Mouse (Mus musculus) liver (tissue): ENCODE data around the gene Lnpep.
A peak's percentile ranks its signal among the peaks of the same experiment; 100 is the strongest.
"Not testable (repeated sequence)": the region's sequence is repeated elsewhere in the genome, so short reads cannot be mapped to it uniquely, and the experiment has no call there.

Source experiments
- DNase-seq: peaks from one replicate; pipeline ENCODE4 v3.0.0-alpha.2; 2020; ENCODE audit warnings: mixed read lengths

Gene Lnpep

DNA sequence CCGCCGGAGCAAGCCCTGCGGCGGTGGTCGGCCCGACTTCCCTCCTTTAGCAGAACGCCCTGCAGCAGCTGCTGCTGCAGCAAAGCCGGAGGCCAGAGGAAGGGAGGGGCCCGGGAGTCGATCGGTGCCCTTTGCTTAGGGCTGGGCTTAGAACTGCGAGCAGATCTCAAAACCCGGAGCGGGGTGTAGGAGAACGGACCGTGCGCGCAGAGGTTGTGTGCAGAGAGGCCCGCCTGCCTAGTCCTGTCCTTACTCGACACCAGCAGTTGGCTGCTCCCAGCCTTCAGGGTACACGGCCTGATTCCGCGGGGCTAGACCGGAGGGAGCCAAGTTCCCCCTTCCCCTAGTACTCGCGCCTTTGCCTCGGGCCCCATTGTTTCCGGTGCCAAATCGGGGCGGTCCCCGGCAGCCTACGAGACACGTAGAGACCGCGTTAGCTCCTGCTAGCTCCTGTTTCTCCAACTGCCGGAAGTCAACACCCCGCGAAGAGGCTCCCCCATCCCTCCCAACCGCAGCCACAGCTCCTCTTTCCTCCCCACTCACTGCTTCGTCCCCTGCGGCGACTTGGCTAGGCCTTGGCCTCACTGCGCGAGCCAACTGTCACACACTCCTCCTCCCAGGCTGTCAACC, at the start of gene Lnpep:
TSS of gene Lnpep (minus strand) at position 94 of the 630 bp plus-strand sequence.
- peak; percentile 93 for DNase-seq

DNA sequence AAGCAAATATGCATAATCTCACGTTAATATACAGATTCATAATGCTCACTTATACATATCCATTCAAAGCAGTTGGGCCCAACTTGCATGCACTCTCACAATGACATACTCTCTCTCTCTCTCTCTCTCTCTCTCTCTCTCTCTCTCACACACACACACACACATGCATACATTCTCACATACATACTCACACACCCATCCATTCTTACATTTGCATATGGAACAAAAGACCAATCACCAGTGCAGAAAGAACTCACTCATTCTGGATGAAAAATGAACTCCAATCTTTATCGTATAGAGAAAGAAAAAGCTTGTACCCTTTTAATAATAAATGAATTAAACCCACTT, 31.0 kb upstream of the Lnpep start:
- DNase-seq: no peak

DNA sequence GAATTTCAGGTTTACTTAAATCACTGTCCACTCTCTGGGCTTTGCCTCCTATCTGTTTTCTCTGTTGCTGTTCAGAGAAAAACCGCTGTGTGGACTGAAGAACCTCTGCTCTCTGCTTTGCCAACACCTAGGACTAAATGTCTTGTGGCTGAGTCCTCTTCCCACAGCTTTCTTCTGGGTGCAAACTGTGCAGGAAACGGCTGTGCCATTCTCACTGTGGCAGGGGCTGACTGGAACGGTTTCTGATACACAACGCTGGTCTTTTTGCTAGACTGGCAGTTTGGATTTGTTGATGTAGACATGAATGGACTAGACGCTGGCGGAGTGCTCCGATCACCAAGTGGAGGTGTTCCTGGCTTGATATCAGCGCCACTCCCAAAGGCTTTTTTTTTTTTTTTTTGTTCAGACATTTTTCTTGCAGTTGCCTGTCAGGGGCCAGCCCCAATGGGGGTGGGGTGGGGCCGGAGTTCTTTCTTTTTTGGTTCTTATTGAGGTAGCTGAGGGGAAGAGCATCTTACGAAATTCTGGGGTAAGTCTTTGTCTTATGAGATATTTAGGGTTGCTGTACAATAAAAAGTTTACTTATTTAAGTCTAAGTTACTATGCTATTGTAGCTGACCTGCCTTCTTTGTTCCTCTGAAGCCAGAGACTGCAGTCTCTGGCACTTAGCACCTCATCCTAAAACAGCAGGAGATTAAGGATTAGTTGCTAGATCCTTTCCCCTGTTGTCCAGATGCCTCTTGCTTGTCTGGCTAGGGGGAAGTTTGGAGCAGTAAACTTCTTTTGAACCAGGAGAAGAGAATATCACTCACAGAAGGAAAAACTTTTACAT, 30.4 kb upstream of the Lnpep start:
- DNase-seq: no peak

DNA sequence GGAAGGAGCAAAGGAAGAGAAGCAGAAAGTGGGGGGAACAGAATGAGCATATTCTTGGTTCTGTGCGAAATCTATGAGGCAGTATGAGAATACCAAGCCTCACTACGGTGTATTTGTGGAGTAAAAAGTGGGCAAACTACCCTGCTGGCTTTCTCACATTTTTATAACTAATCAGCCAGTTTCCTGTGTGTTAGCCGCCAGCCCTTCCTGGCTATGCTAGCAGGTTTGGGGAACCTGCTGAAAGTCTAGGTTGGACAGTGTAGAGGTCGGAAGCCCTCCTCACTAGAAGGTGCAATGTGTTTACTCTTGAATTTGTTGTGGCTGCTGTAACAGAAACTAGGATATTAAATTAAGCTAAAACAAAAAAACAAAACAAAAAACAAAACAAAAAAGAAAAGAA, 27.7 kb upstream of the Lnpep start:
- no peak for DNase-seq

DNA sequence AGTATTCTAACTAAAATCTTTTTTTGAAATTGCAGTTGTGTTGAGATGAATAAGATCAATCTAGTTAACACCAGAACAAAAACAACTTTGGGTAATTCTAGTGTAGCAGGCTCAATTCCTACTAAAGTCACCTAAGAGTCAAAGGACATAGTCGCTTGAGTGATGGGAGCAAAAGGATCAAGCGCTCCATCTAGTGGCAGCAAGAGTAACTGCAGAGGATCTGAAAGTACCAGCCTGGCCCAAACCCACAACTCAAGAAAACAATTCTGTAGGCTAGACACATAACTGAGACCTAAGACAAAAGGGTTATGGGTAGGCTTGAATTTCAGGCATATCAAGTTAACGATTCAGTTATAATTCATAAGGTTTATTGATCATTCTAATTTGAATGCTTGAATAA, 20.9 kb upstream of the Lnpep start:
- DNase-seq: peak; percentile 45

DNA sequence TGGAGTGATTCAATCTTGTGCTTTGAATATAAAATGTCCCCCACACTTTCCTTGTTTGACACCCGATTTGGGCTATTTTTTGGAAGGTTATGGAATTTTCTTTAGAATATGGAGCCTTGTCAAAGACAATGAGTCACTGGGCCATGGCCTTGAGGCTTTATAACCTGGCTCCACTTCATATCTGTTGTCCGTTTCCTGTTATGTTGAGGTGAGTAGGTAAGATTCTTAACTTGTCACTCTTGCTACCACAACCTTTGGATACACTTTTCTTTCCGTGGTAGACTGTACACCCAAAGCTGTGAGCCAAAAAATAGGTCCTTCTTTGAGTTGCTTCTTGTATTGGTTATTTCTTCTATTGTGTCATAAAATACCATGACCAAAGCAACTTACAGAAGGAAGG, 12.5 kb upstream of the Lnpep start:
- no peak for DNase-seq

DNA sequence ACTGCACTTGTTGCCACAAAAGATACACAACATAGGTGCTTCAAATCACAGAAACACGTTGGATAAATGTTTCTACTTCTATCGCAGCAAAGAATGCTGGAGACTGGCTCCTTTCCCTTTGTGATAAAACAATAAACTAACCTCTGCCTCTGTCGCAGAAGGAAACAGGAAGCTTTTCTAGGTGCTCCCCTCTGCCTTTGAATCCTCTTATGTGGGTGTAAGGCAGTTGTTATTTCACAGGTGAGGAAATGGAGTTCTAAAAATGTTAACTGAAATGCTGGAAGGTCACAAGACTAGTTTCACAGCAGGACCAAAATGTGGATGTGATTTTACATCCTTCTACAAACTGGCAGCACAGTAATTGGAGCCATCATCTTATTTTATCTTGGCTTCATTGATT, 11.3 kb upstream of the Lnpep start:
- no peak for DNase-seq

DNA sequence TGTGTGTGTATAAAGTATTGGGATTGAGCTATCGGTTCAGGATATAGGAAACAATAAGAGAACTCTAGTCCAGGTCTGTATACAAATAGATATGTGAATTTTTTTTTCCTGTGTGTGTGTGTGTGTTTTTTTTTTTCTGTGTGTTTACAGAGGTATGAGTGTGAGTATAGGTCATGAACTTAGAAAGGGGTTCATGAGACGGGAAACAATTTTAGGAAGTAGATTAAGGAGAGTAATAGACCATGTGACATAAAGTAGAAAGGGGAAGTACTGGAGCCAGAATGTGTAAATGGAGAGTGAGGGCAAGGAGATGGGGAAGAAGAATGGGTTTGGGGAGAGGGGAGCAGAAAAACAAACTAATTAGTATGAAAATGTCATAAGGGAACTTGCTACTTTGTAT, 9.2 kb upstream of the Lnpep start:
- DNase-seq: no peak

DNA sequence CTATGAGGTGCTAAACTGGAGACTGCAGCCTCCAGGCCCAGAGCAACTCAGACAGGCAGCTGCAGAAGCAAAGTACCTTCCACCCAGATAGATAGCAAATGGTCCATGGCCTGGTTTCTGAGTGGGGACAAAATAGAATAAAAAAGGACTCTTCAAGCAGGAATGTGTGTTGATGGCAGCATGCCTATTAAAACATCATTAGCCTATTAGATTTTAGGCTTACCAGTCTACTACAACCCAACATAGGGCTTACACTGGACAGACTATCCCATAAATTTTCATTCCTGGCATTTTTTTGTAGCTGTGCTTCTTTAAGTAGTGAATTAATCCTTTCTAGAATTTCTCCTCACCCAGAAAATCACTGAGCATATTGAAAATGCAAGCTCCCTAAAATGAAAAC, 7.1 kb upstream of the Lnpep start:
- DNase-seq: no peak

DNA sequence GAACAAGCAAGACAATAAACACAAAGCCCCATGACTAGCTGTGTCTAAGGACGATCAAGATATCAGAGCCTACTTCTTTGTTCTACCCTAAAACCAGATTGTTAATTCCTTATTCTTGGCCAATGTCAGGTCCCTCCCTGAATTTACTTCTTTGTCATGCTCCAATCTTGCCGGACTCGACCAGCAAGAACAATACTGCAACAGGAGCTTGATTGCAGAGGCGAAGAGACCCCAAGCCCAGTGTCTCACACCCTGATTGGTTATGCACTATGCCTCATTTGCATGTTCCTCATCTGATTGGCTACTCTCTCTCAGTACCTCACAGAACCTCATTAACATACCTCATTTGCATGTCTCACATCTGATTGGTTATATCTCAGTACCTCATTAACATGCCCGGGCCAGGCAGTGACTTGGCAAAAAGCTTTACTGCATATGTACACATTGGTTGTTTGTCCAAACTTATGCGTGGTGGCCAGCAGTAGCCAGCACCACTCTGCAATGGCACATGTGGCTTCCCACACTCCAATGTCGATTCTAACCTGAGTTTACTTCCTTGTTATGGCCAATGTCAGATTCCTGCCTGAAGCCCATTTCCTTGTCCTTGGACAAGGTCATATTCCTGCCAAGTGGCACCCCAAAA, 3.5 kb upstream of the Lnpep start:
- DNase-seq: not testable (repeated sequence)

DNA sequence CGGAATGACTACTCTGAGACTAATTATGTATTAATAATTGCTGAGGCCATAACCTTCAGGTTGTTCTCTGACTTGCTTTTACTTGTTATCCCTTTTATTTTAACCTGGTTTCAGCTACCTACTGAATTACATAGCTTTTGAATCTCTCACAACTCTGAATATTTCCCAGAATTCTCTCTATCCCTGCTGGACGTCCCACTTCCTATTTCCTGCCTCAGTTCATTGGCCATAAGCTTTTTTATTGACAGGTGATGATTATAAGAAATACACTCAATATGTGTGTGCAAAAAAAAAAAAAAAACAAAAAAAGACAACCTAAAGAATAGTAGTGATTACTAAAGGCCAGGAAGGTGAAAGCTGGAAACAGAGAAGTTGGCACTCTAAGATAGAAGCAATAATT, 2.7 kb upstream of the Lnpep start:
- DNase-seq: no peak

DNA sequence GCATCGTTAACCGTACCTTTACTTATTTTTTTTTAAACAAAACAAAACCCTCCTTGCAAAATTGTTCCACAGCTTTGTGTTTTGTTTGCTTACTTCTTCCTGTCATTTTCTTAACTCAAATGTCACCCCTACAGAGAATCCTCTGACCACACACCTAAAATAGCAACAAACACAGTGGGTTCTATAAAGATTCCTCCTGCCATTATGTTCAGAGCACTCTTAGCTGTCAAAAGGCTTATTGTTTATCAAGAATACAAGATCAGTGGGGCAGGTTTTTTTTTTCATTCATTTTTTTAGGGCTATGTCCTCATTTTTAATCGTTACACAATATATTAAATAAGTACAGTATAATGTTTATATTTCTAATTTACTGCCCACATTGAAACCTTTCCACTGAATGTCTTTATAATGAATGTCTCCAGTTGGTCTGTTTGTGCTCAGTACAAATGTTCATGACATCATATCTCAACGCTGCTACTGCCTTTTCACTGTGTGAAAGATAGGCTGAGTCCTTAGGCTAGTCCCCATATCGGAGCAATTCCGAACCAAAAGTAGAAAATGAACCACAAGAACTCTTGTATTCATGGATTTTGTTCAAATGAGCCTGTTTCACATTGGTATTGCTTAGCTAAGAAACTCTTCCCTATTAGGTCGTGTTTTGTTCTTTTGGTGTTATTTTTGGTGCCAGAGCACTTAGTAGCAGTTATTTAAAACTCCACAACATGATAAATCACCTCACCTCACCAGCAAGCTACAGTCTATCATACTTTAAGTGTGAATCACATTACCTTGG, 1.2 kb upstream of the Lnpep start:
- no peak for DNase-seq

DNA sequence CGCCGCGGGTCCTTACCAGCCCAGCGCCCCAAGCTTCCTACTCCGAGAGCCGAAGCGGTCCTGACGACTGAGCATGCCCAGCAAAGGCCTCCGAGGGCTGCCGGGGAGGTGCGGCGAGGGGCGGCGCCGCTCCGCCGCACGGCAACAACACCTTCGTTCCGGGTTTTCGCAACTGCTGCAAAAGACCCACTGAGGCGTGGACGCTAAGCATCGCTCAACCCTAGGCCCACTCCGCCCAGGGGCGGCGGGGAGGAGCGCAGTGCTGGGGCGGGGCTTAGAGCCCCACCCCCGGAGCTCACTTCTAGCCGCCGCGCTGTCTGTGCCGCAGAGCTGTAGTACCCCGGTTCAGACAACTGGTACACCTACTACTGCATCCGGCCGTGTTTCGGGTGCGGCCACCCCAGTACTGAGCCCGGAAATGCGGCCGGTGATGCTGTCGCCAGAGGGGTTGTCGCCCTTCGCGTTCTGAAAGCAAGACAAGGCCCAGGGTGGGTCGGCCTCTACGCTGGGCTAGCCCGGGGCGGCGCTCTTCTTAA, 361 bp downstream of the Lnpep start:
- DNase-seq: peak; percentile 95

DNA sequence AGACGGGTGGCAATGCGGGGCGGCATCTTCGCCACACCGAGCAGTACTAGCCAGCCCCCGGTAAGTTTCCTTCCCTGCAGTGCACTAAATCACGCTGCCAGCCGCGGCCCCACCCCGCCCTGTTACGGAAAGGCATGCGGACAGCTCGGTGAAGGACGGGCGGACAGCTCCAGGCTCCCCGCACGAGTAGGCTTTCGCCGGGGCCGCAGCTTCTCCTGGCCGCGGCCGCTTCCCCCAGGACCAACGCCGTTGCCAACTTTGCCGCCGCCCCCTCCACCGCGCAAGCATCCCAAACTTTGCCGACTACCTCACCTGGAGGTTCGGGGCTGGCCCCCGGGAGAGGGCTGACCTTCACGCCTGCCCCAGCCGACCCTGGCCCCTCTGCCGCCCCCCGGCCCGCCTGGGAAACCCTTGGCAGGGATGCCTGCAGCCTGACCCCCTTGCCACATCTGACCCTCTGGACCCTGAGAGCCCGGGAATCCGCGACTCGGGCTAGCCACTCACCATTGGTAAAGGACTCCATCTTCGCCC, 895 bp downstream of the Lnpep start:
- DNase-seq: peak; percentile 84

DNA sequence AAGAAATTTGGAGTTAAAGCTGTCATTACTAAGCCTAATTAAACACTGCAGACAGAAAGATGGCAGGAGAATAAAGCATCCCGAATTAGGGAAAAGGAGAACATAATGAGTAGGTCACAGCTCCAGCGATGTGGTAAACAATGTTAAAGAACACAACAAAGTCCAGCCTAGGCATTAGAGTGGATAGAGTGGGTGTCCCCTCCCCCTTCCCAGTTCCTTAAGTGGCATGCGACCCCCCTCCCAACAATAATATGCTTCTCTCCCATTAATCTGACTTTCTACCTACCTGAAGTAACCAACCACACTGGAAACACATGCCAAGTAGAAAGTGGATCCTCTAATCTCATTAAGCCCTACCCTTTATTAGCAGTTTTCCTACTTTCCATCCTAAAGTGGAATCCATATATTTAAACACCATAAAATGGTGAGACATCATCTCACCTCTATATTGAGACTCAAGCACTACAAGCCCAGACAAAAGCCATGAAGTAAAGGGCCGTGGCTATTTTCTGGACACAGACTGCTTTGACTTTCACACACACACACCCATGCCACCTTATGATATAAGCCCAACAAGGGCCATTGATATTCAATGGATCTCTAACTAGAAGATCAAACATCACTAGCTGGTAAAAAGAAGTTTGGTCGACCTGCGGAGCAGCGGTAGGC, 1.5 kb downstream of the Lnpep start:
- DNase-seq: no peak

DNA sequence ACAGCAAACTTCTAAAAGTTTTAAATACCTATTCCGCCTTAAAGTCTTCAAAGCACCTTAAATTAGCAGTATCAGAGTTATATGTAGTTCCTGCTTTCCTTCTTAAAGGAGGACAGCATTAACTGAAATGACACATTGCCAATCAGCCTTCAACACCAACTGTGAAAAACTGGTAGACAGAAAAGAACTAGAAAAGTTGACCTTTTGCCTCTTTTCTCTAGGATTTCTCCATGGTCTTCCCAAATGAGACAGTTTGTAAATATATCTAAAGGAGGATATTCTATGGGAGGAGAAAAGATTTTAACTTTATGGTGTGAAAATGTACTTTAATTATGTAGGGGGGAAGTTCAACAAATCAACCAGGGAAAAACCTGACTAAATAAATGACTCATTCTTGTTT, 2.3 kb downstream of the Lnpep start:
- no peak for DNase-seq

DNA sequence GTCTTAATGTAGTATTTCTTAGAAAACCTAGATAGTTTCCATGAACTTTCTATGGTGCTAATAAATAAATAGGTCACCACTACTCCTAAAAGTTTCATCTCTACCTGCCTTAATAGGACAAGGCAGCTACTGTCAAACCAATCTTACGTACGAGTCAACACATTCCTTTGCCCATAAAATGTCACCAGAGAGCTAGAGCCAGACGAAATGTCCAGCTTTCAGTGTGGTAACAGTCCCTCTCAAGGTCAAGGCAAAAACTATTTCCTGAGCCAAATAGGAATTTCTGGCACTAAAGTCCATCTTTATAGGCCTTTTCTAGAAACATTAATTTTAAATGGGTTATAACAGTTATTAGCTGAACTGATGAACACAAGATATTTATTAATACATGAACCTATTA, 3.3 kb downstream of the Lnpep start:
- no peak for DNase-seq

DNA sequence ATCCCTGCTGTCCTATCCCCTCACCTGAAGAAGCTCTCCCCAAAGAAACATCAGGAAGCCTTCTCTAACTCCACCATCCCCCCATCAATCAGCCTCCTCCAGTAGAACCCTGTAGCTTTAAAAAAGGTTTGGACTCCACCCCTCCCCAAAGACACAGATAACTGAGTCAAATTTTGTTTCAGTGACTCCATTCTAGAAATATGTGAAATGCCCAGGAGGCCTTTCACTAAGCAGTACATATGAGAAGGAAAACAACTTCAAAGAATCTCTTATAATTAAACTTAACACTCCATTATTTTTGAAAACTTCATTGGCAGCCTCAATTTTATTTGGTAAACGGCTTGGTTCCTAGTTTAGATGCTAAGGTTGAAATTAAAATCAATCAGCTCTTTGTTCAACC, 6.4 kb downstream of the Lnpep start:
- DNase-seq: no peak

DNA sequence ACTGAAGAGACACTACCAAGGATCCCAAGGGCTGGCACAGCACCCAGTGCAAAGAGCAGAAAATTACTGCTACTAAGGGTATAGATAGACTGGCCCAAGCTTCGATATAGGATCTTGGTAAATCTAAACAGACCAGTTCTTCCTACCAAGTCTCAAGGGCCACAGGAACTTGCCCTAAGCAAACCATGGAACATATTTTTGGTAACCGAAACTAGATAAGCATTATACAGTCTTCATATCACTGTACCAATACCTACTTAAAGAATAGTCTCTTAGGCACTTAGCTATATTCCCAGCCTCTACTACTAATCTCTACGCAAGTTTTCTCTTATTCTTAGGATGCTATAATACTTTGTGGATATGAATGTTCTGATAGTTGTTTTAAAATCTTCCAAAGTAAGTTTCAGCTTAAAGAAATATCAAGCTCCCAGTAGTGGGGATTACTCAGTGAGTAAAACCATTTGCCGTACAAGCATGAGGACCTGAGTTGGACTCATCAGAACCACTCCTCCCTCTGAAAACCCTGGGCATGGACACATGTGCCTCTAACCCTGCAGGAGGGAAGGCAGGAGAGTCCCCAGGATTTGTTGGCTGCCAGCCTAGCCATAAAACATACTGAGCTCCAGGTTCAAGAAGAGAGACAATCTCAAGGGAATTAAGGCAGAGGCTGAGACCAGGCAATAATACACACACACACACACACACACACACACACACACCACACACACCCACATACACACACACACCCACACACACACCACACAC, 7.2 kb downstream of the Lnpep start:
- no peak for DNase-seq

DNA sequence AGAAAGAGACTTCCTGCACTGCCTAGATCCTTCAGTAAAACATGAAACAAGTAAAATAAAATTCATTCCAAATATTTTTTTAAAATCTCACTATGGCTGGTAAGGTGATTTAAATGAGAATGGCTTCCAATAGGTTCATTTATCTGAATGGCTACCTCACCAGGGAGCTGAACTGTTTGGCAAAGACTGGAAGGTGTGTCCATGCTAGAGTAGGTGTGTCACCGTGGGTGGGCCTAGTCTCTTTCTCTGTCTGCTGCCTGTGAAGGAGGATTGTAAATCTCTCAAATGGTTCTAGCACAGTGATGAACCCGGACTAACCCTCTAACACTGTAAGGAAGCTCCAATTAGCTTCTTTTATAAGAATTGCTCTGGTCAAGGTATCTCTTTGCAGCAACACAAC, 12.5 kb downstream of the Lnpep start:
- DNase-seq: no peak

DNA sequence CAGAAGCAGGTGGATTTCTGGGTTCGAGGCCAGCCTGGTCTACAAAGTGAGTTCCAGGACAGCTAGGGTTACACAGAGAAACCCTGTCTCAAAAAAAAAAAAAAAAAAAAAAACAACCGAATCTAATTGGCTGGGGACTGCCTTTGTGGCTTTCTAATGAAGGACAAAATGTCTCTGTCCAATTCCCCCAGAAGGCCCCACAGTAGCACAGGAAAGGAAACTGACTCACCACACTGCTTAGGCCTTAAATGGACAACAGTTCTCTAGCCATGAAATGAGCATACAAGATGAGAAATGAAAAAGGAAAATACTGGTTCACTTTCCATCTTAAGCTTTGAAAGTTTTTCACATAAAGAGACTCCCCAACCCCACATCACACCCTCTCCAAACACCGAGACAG, 15.3 kb downstream of the Lnpep start:
- no peak for DNase-seq
